Mouse (Mus musculus) left cerebral cortex, adult 9 months (tissue): ENCODE results near the gene Gpr88.
A peak's percentile ranks its signal among the peaks of the same experiment; 100 is the strongest.
"Not testable (repeated sequence)": the region's sequence is repeated elsewhere in the genome, so short reads cannot be mapped to it uniquely, and the experiment has no call there.

ENCODE experiments used
- DNase-seq, 2 experiments: peaks; one replicate each; pipeline ENCODE4 v3.0.0; 2022; ENCODE audit warnings: low spot score in 2 of 2

Gene Gpr88

DNA sequence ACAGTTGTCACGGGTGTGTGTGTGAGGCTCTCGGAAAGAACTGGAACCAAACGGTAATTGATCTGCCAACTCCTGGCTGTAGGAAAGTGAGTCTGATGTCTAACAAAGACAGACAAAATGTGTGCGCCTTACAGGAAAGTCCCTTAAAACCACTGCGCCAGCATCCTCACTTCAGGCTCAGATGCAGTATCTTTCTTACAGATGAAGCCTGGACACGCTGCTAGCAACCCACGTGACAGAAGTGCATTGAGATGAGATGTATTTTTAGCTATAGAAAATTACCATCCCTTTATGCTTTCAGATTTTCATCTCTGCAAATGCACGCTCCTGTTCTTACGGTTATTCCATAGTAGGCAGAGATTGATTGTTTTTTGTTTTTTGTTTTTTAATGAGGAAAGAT lies 10.6 kb downstream of the Gpr88 start:
- peak in 1 of 2 experiments; percentile 21 for DNase-seq

DNA sequence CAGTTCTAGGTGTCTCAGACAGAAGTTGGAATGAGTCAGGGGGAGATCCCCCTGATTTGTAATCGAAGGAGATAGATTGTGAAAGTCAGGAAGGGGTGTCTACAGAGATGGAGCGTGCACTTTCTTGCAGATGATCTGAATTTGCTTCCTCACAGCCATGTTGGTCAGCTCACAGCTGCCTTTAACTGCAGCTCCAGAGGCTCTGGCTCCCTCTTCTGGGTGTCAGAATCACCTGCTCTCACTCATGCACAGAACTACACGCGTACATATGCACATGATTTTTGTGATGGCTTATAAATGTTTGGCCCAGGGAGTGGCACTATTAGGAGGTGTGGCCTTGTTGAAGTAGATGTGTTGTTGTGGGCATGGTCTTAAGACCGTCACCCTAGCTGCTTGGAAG lies 15.8 kb downstream of the Gpr88 start:
- DNase-seq, result no peak

DNA sequence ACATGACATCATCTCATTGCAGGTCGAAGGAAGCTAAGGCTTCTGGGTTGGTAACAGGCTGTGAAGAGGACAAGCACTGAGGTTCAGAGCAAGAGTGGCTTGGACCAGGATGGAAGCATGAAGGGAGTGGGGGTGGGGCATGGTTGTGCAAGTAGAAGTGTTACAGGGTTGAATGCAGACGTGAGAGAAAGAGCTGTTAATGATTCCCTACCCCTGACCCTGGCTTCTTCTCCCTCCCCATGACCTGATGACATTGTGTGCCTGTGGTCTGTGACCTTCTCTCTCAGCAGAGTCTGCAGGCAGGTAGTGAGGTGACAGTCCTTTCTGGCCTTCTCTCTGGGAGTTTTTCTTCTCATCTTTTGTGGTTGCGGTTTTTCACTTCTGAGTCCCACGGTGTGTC lies 16.4 kb downstream of the Gpr88 start:
- DNase-seq, result no peak

DNA sequence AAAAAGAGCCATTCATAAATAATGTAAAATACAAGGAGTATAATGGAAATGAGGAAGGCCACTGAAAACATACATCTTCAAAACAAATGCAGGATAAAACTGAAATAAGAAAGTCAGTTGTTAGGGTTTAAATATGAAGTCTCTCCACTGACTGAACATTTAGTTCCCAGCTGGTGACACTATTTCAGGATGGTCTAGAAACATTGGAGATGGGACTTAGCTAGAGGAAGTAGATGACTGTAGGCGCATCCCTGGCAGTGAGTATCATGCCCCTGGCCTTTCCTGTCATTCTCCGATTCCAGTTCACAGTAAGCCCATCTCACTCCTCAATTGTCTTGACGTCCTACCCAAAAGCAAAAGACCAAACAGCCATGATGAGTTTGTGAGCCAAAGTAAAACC lies 19.8 kb downstream of the Gpr88 start:
- no peak for DNase-seq

DNA sequence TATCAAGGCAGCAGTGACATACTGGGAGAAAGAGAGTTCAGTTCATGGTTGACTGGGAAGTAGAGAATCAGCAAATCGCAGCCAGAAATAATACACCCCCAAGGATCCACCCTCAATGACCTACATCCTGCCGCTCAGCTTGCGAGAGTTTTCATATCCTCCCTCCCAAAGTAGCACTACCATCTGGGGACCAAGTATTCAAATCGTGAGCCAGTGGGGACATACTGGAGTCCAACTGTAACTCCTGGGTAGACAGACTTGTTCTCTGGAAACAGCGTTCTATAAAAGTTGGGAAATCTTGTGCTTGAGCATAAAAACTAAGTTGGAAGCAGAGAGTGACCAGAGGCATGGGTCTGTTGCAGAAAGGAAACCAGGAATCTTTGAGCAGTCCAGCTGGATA lies 20.5 kb downstream of the Gpr88 start:
- no peak for DNase-seq

DNA sequence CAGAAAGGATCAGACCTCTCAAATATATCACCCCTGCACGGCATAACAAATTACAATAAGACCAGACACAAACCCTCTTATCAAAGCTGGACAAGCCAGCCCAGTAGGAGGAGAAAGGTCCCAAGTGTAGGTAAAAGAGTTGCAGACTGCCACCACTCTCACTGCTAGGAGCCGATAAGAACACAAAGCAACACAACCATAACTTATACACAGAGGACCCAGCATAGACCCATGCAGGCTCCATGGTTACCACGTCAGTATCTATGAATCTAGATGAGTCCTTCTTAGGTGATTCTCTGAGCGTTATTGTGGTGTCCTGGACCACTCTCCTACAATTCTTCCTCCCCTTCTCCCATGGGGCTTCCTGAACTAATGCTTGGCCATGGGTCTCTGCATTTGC lies 24.0 kb downstream of the Gpr88 start:
- DNase-seq, result no peak

DNA sequence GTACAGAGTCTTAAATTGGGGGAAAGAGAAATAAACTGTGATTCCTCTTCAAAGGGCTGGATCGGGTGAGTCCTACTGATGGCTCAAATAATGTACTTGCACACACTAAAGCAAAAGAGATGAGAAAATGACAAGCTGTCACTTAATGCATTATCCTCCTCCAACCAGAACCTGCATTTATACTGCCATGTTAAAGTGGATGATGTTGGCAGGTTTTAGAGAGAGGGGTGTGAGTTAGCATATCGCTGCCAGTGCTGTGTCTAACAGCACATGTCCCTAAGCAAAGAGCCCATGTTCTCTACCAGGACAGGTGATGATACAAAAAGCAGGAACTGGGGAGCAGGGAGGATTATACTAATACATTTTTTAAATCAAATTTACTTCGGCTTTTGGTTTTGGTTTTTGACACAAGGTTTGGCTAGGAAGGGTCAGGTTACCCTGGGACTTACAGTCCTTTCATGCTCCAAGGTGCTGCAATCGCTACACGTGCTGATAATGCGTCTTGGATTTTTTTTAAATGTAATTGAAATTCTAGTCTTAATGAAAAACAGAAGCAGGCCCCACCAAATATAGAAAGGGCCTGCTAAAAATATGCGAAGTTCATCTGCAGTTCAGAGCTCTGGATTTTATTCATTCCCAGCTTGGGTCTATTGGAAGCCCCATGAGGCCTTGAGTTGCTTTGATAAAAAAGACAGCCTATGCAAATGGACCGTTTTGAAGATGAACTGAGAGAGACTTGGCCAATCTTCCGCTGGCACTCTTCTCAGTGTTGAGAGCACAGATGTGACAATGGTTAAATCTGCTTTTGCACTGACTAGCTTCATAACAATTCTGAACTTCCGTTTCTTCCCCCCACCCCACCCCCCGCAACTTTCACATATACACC lies 24.7 kb downstream of the Gpr88 start:
- no peak for DNase-seq

DNA sequence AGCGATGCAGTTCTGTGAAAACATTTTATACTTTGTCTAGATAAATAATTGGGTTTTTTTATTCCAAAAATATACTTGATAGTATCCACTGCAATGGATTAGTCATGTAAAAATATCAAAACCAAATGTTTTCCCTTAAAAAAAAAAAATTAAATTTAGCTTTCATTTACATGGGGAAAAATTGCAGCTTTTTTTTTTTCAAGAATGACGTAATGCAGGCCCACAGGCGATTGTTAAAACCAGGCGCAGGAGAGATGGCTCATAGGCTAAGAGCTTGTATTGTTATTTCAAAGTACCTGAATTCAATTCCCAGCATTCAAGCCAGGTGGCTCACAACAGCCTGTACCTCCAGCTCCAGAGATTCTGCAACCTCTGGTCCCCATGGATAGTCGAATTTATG lies 25.9 kb downstream of the Gpr88 start:
- no peak for DNase-seq

DNA sequence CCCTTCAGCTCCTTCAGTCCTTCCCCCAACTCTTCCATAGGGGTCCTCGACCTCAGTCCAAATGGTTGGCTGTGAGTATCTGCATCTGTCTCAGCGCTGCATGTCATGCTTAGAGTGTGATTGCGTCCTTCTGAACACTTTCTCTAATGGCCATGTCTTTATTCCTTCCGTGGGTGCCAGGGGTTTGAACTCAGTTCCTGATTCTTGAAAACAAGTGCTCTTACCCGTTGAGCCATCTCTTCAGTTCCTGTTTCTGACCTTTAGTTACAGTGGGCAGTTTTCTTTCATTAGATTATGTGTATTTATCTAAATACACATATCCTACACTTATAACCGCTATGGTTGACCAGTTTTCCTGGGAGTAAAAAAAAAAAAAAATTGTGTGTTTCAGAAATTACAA lies 26.4 kb downstream of the Gpr88 start:
- no peak for DNase-seq

DNA sequence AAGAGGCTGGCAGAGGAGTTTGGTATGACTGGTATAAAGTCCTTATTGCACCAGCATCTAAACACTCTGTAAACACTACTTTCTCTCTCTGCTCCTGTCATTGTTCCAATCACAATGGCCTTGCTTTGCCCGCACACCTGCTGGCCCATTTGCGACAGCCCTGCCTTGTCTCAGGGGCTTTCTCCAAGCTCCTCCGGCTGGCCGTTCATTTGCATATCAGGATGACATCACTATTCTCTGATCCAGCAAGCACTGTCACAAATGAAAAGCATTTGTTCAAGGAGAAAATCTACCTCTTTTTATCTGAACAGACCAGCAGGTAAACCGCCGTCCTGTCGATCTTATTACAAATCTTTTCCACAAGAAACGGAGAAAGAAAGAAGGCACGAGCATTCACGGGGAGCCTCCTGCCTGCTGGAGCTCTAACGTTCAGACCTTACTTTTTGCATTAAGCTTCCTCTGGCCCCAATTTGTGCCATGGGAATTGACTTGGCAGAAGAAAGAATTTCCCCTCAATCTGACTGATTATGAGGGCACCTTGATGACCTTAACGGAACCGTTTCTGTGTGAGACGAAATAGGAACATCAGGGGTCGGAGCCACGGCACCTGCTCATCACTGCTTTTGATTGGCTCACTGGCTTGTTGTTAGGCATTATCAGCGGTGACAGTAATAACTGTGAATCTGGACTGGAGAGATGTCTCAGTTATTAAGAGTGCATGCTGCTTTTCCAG lies 30.6 kb downstream of the Gpr88 start:
- DNase-seq, result no peak

DNA sequence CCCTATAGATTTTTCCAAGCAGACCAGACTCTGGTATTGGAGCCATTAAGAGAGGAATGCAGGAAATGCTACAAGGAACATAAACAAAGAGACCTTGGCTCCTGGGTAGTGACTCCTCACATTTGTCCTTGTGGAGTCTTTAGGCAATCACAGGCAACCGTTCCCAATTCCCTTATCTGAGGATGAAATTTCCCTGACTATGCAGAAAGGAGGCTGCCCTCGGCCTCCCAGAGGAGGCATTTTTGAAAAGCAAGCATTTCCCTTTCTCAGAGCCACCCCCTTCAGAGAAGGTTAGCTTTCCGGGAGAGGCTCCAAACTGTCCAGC lies 31.7 kb downstream of the Gpr88 start:
- no peak for DNase-seq

DNA sequence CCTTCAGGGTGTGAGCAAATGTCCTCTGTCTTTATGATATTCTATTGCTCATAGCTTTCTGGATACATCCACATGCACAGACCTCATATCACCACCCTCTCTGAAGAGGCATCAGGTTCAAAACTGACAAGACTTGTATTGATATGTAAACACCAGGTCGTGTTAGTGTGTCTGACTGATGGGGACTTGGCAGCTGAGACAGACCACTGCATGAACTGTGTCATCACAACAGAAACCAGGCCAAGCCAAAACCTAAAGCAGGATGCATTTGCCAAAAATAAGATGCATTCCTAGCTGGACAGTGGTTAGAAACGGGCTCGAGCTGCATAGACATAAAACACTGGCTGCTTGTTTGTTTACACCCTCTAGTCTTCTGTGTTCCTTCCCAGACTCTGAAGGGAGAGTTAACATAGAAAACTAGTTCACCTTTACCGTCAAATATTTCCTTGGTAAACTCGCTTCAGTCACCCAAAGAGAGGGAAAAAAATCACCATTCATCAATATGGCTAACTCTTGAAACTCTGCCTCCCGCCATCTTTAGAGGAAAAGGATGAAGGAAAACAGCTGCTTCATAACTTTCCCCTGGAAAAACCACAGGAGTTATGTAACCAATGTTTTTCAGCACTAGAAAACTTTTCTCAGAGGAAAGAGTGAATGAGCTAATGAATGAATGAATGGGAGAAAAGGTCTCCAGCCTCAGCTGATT lies 32.2 kb downstream of the Gpr88 start:
- DNase-seq, result no peak

DNA sequence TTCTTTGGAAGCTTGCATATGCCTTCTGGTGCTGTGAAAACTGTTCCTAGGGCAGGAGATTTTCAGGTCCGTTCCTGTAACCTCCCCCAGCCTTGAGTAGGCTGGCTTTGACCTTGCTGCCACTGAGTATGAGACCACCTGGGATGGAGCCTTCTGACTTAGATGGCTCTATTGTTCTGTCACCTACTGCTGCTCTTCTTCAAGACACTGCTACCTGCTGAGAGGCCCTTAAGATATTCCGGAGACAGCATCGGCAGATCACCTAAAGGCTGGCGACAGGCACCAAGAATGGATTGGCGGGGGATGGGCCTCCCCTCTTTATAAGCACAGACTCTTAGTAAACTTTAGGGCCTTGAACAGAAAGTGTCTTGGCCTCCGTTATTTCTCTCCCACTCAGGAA lies 35.9 kb downstream of the Gpr88 start:
- DNase-seq, result not testable (repeated sequence)

DNA sequence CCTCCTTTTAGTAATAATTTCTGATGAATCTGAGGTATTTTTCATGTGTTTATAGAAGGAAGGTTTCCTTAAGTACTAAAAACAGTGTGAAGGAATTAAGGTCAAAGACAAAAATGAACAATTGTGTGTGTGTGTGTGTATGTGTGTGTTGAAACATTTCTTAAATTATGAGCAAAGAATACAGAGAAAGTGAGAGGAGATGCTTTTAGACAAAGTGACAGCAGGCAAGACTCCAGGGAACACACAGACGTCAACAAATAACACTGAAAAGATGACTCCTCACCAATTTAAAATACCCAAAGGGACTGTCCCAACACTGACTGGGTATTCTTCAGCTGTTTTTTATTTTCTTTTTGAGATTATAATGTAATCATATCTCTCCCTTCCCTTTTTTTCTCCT lies 37.0 kb downstream of the Gpr88 start:
- DNase-seq, result no peak

DNA sequence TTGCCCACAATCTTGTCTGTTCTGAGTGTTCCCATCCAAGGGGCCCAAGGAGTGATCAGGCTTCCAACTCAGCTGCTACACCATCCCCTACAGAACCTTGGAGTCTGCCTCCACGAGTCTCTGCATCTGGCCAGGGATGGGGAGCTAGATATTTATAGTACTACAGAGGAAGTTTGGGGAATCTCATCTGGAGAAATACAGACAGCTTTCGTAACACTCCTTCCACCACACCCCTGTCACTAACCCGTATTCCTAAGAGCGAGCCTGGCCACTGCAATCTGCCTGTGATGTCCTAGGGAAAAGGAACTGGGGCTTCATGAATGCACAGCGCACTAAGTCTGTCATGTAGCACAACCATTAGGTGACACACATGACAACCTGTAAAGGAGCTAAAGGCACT lies 41.7 kb downstream of the Gpr88 start:
- DNase-seq, result no peak

DNA sequence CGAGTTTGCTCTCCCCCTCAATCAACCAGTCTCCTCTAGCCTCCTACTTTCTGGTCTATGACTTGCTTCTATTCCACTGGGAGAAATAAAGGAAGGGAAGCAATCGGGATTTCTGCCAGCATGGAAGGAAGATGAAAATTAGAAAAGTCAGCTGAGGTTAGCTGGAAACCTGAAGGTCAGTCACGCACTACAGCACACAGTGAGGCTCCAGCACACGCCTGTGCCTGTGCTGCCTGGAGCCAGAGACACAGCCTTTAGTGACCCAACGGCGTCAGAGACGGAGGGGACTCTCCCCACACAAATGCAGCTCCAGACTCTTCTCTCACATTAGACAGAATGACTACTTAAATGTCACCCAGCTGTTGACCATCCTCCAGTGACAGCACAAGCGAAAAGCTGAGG lies 42.6 kb downstream of the Gpr88 start:
- DNase-seq, result no peak

DNA sequence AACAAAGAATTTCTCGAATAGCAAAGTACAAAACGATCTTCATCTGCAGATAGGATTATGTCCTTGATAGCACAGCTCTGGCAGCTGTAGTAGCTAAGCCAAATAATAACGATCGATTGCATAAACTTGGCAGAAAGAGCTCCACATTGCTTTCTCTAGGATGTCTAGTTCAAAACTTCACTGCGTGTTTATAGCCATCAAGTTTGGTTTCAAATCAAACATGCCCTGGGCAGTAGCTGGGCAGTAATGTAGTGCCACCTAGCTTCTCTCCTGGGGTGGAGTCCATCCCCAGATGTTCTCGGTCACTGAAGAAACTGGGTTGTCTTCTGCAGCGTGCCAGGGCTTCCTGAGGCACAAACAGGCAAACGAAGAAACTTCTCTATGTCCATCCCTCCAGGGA lies 44.1 kb downstream of the Gpr88 start:
- no peak for DNase-seq

DNA sequence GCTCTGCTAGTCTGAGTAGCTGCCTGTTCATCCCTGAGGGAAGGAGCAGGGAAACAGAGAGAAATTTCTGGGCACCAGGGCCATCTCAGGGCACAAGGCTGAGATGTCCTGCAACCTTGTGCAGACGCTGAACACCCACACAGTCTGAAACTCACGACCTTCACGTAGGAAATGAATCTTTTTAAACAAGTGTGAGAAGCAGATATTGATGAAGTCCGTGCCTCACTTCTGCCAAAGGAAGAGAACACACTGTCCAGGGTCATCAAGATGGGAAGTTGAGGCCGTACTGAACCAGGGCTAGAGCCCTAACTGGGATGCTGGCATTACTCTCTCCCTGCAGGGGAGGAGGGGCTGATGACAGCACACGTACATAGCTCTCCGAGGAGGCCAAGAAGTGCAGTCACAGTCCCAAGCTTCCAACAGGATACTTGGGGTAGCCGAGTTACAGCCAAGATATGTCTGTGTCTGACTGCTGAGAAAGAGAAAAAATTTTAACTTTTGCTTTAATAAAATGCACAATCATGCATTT lies 46.9 kb downstream of the Gpr88 start:
- DNase-seq, result no peak

DNA sequence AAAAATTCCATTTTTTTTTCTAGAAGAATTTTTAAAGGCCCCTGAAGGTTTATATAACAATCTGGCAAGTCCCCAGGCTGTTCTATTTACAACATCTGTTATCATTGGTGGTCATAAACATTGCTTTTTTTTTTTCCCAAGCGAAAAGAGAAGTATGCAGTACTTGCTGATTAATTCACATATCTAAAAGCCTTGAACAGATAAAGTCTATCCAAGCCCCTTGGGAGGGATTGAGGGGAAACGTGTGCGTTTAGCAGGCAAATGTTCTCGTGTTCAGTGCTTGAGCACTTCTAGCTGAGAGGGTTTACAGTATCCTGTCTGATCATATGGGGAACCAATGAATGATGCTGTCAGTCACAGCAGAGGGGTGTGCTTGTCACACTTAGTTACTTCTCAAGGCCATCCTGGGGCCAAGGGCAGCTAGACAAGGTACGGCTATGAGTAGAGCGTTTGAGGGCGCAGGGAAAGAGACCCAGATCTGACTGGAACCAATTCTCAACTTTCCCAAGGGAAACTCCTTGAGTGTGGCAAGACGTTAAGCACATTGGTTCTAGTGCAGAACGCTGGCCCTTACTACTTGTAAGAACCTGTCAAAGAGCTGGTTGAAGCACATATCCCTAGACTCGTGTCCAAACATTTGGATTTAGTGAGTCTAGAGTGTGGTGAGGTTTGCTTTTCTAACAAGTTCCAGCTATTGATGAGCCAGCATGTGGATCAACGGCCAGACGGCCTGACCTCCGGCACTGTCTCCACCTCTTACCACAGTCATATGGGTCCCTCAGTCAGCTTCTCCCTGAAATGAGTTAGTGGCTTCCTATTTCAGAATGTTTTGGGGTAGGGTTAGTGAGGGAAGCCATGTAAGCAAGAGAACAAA lies 47.7 kb downstream of the Gpr88 start:
- no peak for DNase-seq

DNA sequence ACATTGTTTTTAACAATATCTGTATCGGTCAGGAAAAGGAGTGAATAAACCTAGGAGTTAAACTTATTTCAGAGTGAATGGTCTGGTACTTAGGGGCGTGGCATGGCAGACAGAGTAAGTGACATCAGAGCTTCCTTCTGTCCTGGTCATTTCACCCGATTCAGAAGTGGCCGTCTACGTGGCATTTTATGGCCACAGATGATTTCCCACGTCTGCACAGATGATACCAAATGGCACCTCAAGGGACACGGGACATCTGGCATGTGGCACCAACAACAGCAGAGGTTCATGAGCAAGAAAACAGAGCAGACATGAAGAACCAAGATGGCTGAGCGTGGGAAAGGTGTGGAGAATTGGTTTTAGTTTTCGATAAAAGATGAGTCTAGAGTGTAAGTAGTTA lies 48.7 kb downstream of the Gpr88 start:
- DNase-seq, result no peak

DNA sequence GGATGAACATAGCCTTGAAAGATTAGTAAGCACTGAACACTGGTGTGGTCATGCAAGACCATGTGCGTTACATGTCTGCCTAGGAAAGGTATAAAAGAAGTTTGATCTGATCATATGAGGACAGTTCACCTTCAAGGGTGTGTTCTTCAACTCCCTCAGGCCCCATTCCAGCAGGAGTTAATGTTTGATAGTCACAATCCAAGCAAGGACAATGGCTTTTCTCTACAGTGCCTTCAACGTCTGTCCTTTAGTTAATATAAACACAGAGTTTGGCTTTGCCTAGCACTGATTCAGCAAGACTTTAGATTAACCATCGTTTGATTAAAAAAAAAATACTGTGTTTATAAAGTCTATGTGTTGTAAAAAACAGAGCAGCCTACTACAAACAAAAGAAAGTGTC lies 49.4 kb downstream of the Gpr88 start:
- no peak for DNase-seq

DNA sequence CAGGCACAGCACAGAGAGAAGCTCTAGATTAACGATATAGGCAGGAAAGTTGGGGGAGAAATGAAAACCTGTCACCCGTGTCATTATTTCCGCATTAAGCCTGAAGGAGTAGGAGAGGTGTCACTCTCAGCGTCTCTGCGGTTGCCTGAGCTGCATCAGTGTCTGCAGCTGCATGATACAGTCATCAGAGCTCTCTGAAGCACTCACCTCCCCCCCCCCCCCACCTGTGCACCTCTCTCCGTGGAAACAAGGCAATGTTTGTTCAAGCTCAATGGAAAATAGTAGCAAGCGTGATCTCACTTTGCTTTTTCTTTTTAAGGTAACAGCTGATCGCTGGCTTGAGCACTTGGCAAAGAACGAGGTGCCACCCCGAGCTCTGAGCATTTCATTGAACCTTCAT lies 53.2 kb downstream of the Gpr88 start:
- peak in 1 of 2 experiments; percentile 39 for DNase-seq
